Mouse (Mus musculus) myocyte (in vitro differentiated cells): ENCODE data around the gene Gng7.

Experiments used
- CEBPB ChIP-seq: IDR thresholded peaks from 2 replicates; pipeline ENCODE4 v1.6.1; 2011; ENCODE audit warnings: mild to moderate bottlenecking, moderate library complexity; ENCODE audit not compliant: poor library complexity, insufficient read depth, severe bottlenecking
- E2F4 ChIP-seq: IDR thresholded peaks from one replicate; pipeline ENCODE4 v1.6.1; 2011; ENCODE audit warnings: mild to moderate bottlenecking, control low read depth, moderate library complexity; ENCODE audit not compliant: insufficient read depth
- MAX ChIP-seq: IDR thresholded peaks from one replicate; pipeline ENCODE4 v1.6.1; 2011; ENCODE audit warnings: low read depth, mild to moderate bottlenecking, control low read depth
- MYOD1 ChIP-seq, 3 experiments: IDR thresholded peaks; one replicate each; pipeline ENCODE4 v1.6.1; 2011; ENCODE audit warnings: control low read depth in 2 of 3, low read depth in 2 of 3, mild to moderate bottlenecking in 2 of 3, moderate library complexity in 1 of 3; ENCODE audit not compliant: insufficient read length in 2 of 3, control insufficient read depth in 1 of 3
- MYOG ChIP-seq, 3 experiments: IDR thresholded peaks; one replicate each; pipeline ENCODE4 v1.6.1; 2011; ENCODE audit warnings: control low read depth in 2 of 3, low read depth in 2 of 3, mild to moderate bottlenecking in 2 of 3; ENCODE audit not compliant: insufficient read length in 2 of 3, control insufficient read depth in 1 of 3, insufficient read depth in 1 of 3
- POLR2A ChIP-seq: IDR thresholded peaks from one replicate; pipeline ENCODE4 v1.6.1; 2011; ENCODE audit warnings: low read depth, mild to moderate bottlenecking, control low read depth, moderate library complexity; ENCODE audit not compliant: insufficient read length
- POLR2AphosphoS2 ChIP-seq: IDR thresholded peaks from one replicate; pipeline ENCODE4 v1.6.1; 2011; ENCODE audit warnings: low read depth, control low read depth; ENCODE audit not compliant: insufficient read length
- REST ChIP-seq: IDR thresholded peaks from one replicate; pipeline ENCODE4 v1.6.1; 2011; ENCODE audit warnings: mild to moderate bottlenecking, control low read depth, moderate library complexity; ENCODE audit not compliant: insufficient read depth, insufficient read length
- SRF ChIP-seq: IDR thresholded peaks from one replicate; pipeline ENCODE4 v1.6.1; 2011; ENCODE audit warnings: low read depth; ENCODE audit not compliant: control insufficient read depth, insufficient read length
- TCF12 ChIP-seq: IDR thresholded peaks from one replicate; pipeline ENCODE4 v1.6.1; 2011; ENCODE audit warnings: mild to moderate bottlenecking, control low read depth; ENCODE audit not compliant: poor library complexity, insufficient read depth, severe bottlenecking
- TCF3 ChIP-seq: IDR thresholded peaks from one replicate; pipeline ENCODE4 v1.6.1; 2011; ENCODE audit warnings: low read depth, control low read depth; ENCODE audit not compliant: insufficient read length
- USF1 ChIP-seq: IDR thresholded peaks from one replicate; pipeline ENCODE4 v1.6.1; 2011; ENCODE audit warnings: low read depth, mild to moderate bottlenecking, control low read depth, moderate library complexity

GRCm38 (mm10) chr10:81027331-81027730 lies 12.6 kb upstream of the Gng7 start:
- TF ChIP-seq MYOD1 (IDR thresholded peaks at IDR 0.05; ENCODE audit: control insufficient read depth in 1 of 3, insufficient read length in 2 of 3, low read depth in 2 of 3) (no peak), POLR2A (no peak), REST (no peak), E2F4 (no peak), TCF12 (no peak), MYOG (IDR thresholded peaks at IDR 0.05; ENCODE audit: control insufficient read depth in 1 of 3, insufficient read depth in 1 of 3, insufficient read length in 2 of 3, low read depth in 2 of 3) (peak in 1 of 3 experiments; percentile 41), TCF3 (no peak), POLR2AphosphoS2 (no peak), CEBPB (no peak), USF1 (peak; percentile 55), MAX (no peak), SRF (no peak)
